Mouse (Mus musculus) kidney, postnatal 0 days (tissue): ENCODE results near the gene Med7. TPM values are rescaled to one million over a fixed set of nuclear protein-coding genes. Genes with fewer than 3 reads are reported as not detected.
A peak's percentile ranks its signal among the peaks of the same experiment; 100 is the strongest.
"Not testable (repeated sequence)": the region's sequence is repeated elsewhere in the genome, so short reads cannot be mapped to it uniquely, and the experiment has no call there.

ENCODE experiments used
- ATAC-seq: fragments of 200-750 bp; cut with Nextera tagmentation; replicated peaks from 2 replicates; pipeline ENCODE4 v1.8.0; 2017; ENCODE audit warnings: low read depth, moderate number of reproducible peaks, moderate TSS enrichment, moderate library complexity; ENCODE audit not compliant: low FRiP score
- DNase-seq: peaks from one replicate; pipeline ENCODE4 v3.0.0-alpha.2; 2016; ENCODE audit warnings: low spot score
- H3K27ac ChIP-seq: fragments of 300-500 bp; sonication (generic); 2 replicates; pipeline ENCODE4 v1.5.1; 2014; ENCODE audit warnings: mild to moderate bottlenecking
- H3K27me3 ChIP-seq: fragments of 300-500 bp; sonication (generic); 2 replicates; pipeline ENCODE4 v1.6.1; 2014; ENCODE audit warnings: low read length, mixed read lengths; ENCODE audit not compliant: insufficient read depth
- H3K36me3 ChIP-seq: fragments of 300-500 bp; sonication (generic); 2 replicates; pipeline ENCODE4 v1.6.1; 2014; ENCODE audit warnings: low read length, mixed read lengths; ENCODE audit not compliant: insufficient read depth
- H3K4me1 ChIP-seq: fragments of 300-500 bp; sonication (generic); replicated peaks from 2 replicates; pipeline ENCODE4 v1.6.1; 2014; ENCODE audit warnings: antibody characterized with exemption, low read length, mixed read lengths; ENCODE audit not compliant: insufficient read depth
- H3K4me2 ChIP-seq: fragments of 300-500 bp; sonication (generic); 2 replicates; pipeline ENCODE4 v1.6.1; 2014; ENCODE audit warnings: mild to moderate bottlenecking, low read length, moderate library complexity, mixed read lengths
- H3K4me3 ChIP-seq: fragments of 300-500 bp; sonication (generic); replicated peaks from 2 replicates; pipeline ENCODE4 v1.5.1; 2014; ENCODE audit warnings: low read depth, low read length
- H3K9ac ChIP-seq: fragments of 300-500 bp; sonication (generic); 2 replicates; pipeline ENCODE4 v1.6.1; 2014; ENCODE audit warnings: low read depth, low read length
- H3K9me3 ChIP-seq: fragments of 300-500 bp; sonication (generic); replicated peaks from 2 replicates; pipeline ENCODE4 v1.6.1; 2016; ENCODE audit warnings: low read length, inconsistent platforms, mixed read lengths
- CTCF ChIP-seq: IDR thresholded peaks from 2 replicates; pipeline ENCODE4 v1.5.1; 2016; ENCODE audit warnings: antibody characterized with exemption, low read depth, mild to moderate bottlenecking, moderate library complexity
- WGBS: fragments of 180-500 bp; shearing (Covaris S2); extraction: QIAGEN DNeasy Blood & Tissue Kit; methylation state at CpG from one replicate; pipeline ENCODE4 v1.1.7; 2014; 5-methylcytosine and 5-hydroxymethylcytosine counted together
- polyA plus RNA-seq: library from polyadenylated mRNA; unstranded; fragments of >200 nt; fragmentation: Nextera tagmentation; extraction: Ambion mirVana; gene quantifications from 2 replicates; pipeline ENCODE4 v1.2.1, GENCODE M21; 2015

The Med7 gene
- polyA plus RNA-seq, 1 experiment from 2014 or later: 80.5 TPM

DNA sequence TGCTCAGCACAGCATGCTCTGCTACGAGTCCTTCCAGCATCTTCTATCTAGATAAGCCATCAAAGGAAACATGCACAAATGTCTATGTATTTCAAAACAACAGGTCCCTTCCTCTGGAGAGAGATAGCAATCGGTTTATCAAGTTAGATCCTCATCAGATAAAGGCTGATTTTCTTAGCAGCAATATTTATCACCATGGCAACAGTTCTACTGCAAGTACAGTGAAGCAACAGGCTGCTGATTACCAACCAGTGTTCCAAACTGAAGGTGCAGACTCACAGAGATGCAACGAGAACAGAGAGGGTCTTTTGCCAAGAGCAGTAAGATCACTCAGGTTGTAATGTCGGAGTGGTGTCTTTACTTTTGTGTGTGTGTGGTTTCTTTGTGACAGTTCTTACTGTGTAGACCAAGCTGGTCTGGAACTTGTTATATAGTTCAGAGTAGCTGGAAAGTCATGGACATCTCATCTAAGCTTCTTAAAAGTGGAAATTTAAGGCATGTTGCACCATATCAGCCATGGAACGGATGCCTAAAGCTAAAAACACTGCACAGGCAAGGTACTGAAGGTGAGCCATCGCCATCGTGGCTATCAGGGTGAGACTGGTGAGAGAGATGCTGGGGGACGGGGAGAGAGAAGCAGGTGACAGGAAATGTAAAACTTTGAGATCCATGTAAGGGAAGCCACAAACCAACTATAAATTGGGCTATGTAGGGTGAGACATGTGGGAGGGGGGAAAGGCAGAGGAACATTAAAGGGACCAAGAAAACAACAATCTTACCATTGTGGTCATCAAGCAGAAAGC lies 15.4 kb upstream of the Med7 start:
- Histone ChIP-seq H3K27me3 (no peaks in the 10 kb centered on the region), H3K9ac (no peak overlapping the region), H3K4me2 (no peak overlapping the region), H3K36me3 (no peaks in the 10 kb centered on the region), H3K4me3 (no peak overlapping the region), H3K4me1 (no peaks in the 10 kb centered on the region), H3K9me3 (no peaks in the 10 kb centered on the region), H3K27ac (no peak overlapping the region)
- TF ChIP-seq CTCF: no peak
- ATAC-seq: no peak
- DNase-seq: no peak
- WGBS: 78% methylated on average over 8 of the region's 8 CpGs

DNA sequence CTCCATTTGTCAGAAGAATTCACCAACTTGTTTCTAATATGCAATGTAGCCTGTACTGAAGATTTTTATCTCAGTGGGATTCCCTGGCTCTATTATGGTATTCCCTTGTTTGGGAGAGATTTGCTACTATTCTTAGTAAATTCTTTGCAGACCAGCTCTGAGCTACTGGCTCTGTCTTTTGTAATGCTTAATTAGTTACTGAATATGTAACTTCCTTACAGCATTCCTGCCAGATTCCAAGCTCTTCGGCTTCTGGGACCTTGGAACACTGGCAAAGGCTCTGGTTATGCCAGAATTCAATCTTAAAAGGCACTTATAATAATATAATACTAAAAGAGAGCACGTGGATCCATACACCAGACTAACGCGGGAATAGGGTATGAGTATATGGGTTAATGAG lies 8.6 kb upstream of the Med7 start:
- not testable (repeated sequence) for H3K9me3 ChIP-seq, H3K9ac ChIP-seq, H3K4me1 ChIP-seq, H3K36me3 ChIP-seq, DNase-seq, H3K4me2 ChIP-seq, H3K27me3 ChIP-seq, H3K4me3 ChIP-seq, ATAC-seq
- H3K27ac ChIP-seq: 0 out of 2 replicates have a peak overlapping the region, but pooled peaks have one; percentile 19
- 35% methylated on average over 4 of the region's 4 CpGs for whole genome bisulfite sequencing

DNA sequence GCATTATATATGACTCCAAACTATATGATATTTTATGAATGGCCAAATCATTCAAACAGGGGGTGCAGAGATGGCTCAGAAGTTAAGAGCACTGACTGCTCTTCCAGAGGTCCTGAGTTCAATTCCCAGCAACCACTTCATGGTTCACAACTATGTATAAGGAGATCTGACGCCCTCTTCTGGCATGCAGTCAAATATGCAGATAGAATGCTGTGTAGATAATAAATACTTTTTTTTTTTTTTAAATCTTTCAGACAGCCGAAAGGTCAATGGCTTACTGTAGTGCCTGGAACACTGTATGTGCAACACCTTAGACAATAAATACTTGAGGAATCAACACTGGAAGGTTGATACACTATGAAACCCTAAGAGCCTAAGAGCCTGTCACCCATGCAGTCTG lies 6.6 kb upstream of the Med7 start:
- no peaks in the 10 kb centered on the region for H3K4me1 ChIP-seq

DNA sequence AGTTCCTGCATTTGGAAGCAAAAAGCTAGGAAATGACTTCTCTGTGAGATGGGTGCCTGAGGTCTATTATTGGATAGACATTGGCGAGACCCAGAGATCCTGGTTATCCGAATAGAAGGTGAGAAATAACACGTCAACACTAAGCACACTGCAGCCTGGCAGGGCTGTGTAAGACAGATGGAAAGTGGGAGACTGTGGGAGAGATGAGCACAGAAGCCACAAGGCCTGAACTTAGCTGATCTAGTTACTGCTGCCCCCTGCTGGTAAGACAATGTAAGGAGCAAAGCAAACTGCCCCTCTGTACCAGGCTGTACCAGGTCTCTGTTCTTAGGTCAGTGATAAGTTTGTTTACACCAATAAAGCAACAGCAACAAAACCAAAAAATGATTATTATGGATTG lies 5.6 kb upstream of the Med7 start:
- Histone ChIP-seq H3K9ac (no peak overlapping the region), H3K36me3 (no peaks in the 10 kb centered on the region), H3K27me3 (no peaks in the 10 kb centered on the region), H3K9me3 (no peaks in the 10 kb centered on the region), H3K4me3 (no peak overlapping the region), H3K27ac (no peak overlapping the region), H3K4me1 (no peaks in the 10 kb centered on the region), H3K4me2 (no peak overlapping the region)
- ATAC-seq (peak; percentile 80), DNase-seq (peak; percentile 92)
- 27% methylated on average over 3 of the region's 3 CpGs for WGBS
- TF ChIP-seq CTCF: peak; percentile 94

More for the DNA sequence above, 6.6 kb upstream of the Med7 start:
- WGBS: 94% methylated on average over 2 of the region's 2 CpGs
- Histone ChIP-seq H3K36me3 (no peaks in the 10 kb centered on the region), H3K9me3 (no peaks in the 10 kb centered on the region), H3K4me3 (no peak overlapping the region), H3K27ac (no peak overlapping the region), H3K4me2 (no peak overlapping the region), H3K27me3 (no peaks in the 10 kb centered on the region), H3K9ac (no peak overlapping the region)
- DNase-seq: no peak
- ATAC-seq: no peak
- no peak for TF ChIP-seq CTCF

DNA sequence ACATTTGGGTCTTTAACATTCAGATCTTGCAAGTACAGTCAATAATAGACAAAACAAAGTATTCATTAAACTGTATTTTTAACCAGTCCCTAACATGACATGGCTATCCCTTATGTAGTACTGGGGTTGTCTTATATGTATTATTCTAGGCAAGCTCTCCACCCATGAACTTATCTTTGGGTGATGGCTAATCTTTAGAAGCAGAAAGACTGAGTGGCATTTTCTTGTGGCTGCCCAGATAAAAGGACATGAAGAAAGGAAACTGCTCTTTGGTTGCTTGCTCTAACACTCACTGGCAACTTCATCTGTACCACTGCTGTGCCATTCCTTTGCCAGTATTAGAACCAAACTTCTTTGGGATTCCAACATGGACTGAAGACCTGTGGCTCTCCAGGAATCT lies 1.4 kb upstream of the Med7 start:
- H3K4me2 ChIP-seq: no peak overlapping the region
- no peak for DNase-seq
- no peaks in the 10 kb centered on the region for H3K4me1 ChIP-seq
- ATAC-seq: no peak
- no peaks in the 10 kb centered on the region for H3K27me3 ChIP-seq
- H3K9me3 ChIP-seq: no peaks in the 10 kb centered on the region
- 0 out of 2 replicates have a peak, but pooled peaks cover 5% of the 10 kb centered on the region for H3K36me3 ChIP-seq
- no peak overlapping the region for H3K27ac ChIP-seq
- H3K4me3 ChIP-seq: no peak overlapping the region
- H3K9ac ChIP-seq: no peak overlapping the region
- no peak for TF ChIP-seq CTCF

DNA sequence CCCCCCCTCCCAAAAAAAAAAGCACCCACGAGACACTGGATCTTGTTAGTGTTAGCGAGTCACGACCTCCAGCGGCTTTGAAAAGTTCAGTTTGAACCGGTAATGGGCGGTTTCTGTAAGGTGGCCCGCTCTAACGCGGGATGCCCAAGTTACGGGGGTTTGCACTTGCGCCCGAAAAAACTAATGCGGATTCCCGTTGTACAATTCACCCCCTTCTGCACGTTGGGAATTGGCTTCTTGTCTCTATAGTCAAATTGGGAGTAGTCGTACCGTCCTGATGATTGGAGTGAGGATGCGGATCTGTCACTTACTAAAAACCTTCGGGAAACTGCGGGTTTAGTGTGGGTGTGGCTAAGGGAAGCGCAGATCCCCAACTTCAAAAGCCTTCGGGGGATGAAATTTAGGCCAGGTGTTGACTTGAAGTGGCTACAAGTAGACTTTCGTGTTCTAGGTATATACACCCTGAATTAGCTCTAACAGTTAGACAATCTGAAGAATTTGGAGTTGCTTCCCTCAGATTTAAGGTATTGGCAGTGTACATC lies 805 bp downstream of the Med7 start:
- Histone ChIP-seq H3K27ac (peak overlapping the region; percentile 96; the same call in 1 of the 2 replicates), H3K9ac (peak overlapping the region; percentile 86), H3K27me3 (no peaks in the 10 kb centered on the region), H3K36me3 (peaks cover 10% of the 10 kb centered on the region; the same call in 1 of the 2 replicates), H3K9me3 (no peaks in the 10 kb centered on the region), H3K4me2 (peak overlapping the region; percentile 64), H3K4me3 (peak overlapping the region; percentile 89), H3K4me1 (no peaks in the 10 kb centered on the region)
- TF ChIP-seq CTCF: no peak
- under 1% methylated on average over 23 of the region's 23 CpGs for WGBS
- ATAC-seq (no peak; the same call in 1 of the 2 replicates), DNase-seq (peak; percentile 38)
